Mouse (Mus musculus) liver, postnatal 0 days (tissue): ENCODE results near the gene Fam20b. TPM values are rescaled to one million over a fixed set of nuclear protein-coding genes. Genes with fewer than 3 reads are reported as not detected.
A peak's percentile ranks its signal among the peaks of the same experiment; 100 is the strongest.

ENCODE experiments used
- ATAC-seq: fragments of 200-750 bp; cut with Nextera tagmentation; 2 replicates; pipeline ENCODE4 v1.8.0; 2017; ENCODE audit warnings: mild to moderate bottlenecking, moderate library complexity
- DNase-seq: peaks from one replicate; pipeline ENCODE4 v3.0.0-alpha.2; 2016
- H3K27ac ChIP-seq: fragments of 300-500 bp; sonication (generic); 2 replicates; pipeline ENCODE4 v1.5.1; 2014; ENCODE audit warnings: antibody characterized with exemption, moderate library complexity, mild to moderate bottlenecking, low read depth
- H3K27me3 ChIP-seq: fragments of 300-500 bp; sonication (generic); 2 replicates; pipeline ENCODE4 v1.6.1; 2014; ENCODE audit warnings: low read length, control low read depth, mixed read lengths; ENCODE audit not compliant: insufficient read depth
- H3K36me3 ChIP-seq: fragments of 300-500 bp; sonication (generic); replicated peaks from 2 replicates; pipeline ENCODE4 v1.6.1; 2014; ENCODE audit warnings: mild to moderate bottlenecking, control low read depth, low read length, moderate library complexity, mixed read lengths; ENCODE audit not compliant: insufficient read depth
- H3K4me1 ChIP-seq: fragments of 300-500 bp; sonication (generic); 2 replicates; pipeline ENCODE4 v1.6.1; 2014; ENCODE audit warnings: antibody characterized with exemption, mild to moderate bottlenecking, control low read depth; ENCODE audit not compliant: insufficient read depth
- H3K4me2 ChIP-seq: fragments of 300-500 bp; sonication (generic); 2 replicates; pipeline ENCODE4 v1.6.1; 2014; ENCODE audit warnings: low read depth, mild to moderate bottlenecking, low read length, moderate library complexity, mixed read lengths
- H3K4me3 ChIP-seq: fragments of 300-500 bp; sonication (generic); 2 replicates; pipeline ENCODE4 v1.5.1; 2014; ENCODE audit warnings: low read depth, low read length
- H3K9ac ChIP-seq: fragments of 300-500 bp; sonication (generic); replicated peaks from 2 replicates; pipeline ENCODE4 v1.6.1; 2014; ENCODE audit warnings: mild to moderate bottlenecking, moderate library complexity
- H3K9me3 ChIP-seq: fragments of 300-500 bp; sonication (generic); 2 replicates; pipeline ENCODE4 v1.6.1; 2016; ENCODE audit warnings: mild to moderate bottlenecking, control low read depth, low read length, mixed read lengths
- CTCF ChIP-seq: sonication (generic); IDR thresholded peaks from 2 replicates; pipeline ENCODE4 v1.5.1; 2016; ENCODE audit warnings: antibody characterized with exemption, low read depth
- EP300 ChIP-seq: IDR thresholded peaks from 2 replicates; pipeline ENCODE4 v1.6.1; 2016; ENCODE audit warnings: antibody characterized with exemption, low read depth, mild to moderate bottlenecking
- WGBS: fragments of 180-500 bp; shearing (Covaris S2); extraction: QIAGEN DNeasy Blood & Tissue Kit; methylation state at CpG from one replicate; pipeline ENCODE4 v1.1.7; 2014; ENCODE audit not compliant: insufficient replicate concordance; 5-methylcytosine and 5-hydroxymethylcytosine counted together
- polyA plus RNA-seq: library from polyadenylated mRNA; unstranded; fragments of >200 nt; fragmentation: Nextera tagmentation; extraction: Ambion mirVana; gene quantifications from 2 replicates; pipeline ENCODE4 v1.2.1, GENCODE M21; 2015

Fam20b gene
- polyA plus RNA-seq, 1 experiment from 2014 or later = 6.0 TPM

DNA sequence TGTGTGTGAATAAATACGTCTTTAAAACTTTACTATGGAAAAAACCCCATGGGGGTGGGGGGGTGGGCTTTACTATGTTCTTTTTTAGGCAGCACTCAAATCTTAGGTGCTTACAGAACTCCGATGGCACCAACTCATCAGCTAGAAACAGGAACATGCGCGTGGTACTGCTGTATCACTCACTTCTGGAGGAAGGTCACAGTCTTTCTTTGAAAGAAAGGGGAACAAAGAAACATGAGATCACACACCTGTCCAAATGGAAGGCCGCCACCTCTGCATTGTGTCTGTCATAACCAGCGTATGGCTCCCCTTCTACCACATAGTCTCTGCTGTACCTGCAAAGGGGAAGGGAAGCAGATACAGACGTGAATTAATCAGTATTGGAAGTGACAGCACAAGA lies 16.7 kb downstream of the Fam20b start:
- peaks cover 47% of the 10 kb centered on the region for H3K36me3 ChIP-seq
- no peaks in the 10 kb centered on the region for H3K27me3 ChIP-seq
- ATAC-seq (no peak), DNase-seq (no peak)
- no peak overlapping the region for H3K9ac ChIP-seq
- no peaks in the 10 kb centered on the region for H3K9me3 ChIP-seq
- 77% methylated on average over 7 of the region's 7 CpGs for WGBS
- no peaks in the 10 kb centered on the region for H3K4me1 ChIP-seq
- no peak overlapping the region for H3K27ac ChIP-seq
- H3K4me2 ChIP-seq = no peak overlapping the region
- no peak for TF ChIP-seq CTCF
- no peak for TF ChIP-seq EP300
- H3K4me3 ChIP-seq = no peak overlapping the region

DNA sequence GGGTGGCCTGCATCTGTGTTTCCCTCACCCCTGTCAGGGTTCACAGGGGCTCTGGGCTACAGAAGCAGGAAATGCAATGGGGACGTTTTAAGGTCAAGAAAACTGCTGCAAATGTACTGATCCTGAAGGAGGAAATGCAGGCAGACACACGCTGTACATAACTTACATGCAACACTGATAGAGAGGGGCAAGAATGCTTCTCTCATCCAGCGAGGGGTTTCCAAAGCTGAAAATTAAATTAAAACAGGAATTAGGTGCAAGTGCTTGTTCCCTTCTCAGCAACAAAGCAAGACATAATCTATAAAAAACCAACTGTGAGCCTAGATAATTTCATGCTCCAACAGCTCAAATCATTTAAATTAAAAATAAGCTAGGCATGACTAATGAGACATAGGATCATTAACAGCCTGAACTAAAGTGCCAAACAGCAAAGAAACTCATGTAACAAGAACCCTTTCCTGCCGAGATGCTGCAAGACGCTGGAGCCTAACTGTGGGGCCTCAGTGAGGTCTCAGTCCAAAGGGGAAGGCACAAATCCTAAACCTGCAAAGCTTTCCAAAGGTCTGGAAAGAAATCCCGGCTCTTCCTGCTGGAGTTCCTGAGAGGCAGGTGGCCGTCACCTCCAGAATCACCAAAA lies 32.7 kb downstream of the Fam20b start:
- Histone ChIP-seq H3K4me1 (no peaks in the 10 kb centered on the region), H3K4me2 (no peak overlapping the region), H3K27me3 (no peaks in the 10 kb centered on the region), H3K9ac (no peak overlapping the region), H3K36me3 (peaks cover 57% of the 10 kb centered on the region), H3K27ac (no peak overlapping the region), H3K9me3 (no peaks in the 10 kb centered on the region), H3K4me3 (no peak overlapping the region)
- TF ChIP-seq EP300 (no peak), CTCF (no peak)
- ATAC-seq (no peak), DNase-seq (no peak)
- WGBS = 76% methylated on average over 7 of the region's 7 CpGs

DNA sequence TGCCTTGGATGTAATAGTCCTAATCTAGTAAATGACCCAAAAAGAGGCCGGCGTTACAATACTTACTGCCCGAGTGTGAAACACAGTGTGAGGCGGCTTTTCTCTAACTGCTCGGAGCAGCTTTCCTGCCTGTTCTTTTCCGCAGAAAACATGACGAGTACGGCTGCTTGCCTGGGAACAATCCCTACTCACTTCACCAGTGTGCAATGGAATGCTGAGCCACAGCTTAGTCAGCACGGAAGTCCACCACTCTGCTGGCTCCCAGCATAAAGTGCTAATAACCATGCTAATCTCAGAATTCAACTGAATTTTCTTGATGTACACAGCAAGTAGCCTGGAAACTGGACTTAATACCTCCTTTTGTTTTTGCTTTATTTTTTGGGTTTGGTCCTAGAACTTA lies 39.3 kb downstream of the Fam20b start:
- DNase-seq (no peak), ATAC-seq (no peak)
- TF ChIP-seq CTCF (no peak), EP300 (no peak)
- H3K9me3 ChIP-seq = no peaks in the 10 kb centered on the region
- H3K4me2 ChIP-seq = no peak overlapping the region
- H3K36me3 ChIP-seq = peaks cover 17% of the 10 kb centered on the region
- WGBS = 92% methylated on average over 9 of the region's 9 CpGs
- H3K9ac ChIP-seq = no peak overlapping the region
- no peaks in the 10 kb centered on the region for H3K27me3 ChIP-seq
- H3K4me3 ChIP-seq = no peak overlapping the region
- peaks cover 3% of the 10 kb centered on the region; the same call in 1 of the 2 replicates for H3K4me1 ChIP-seq
- no peak overlapping the region for H3K27ac ChIP-seq

DNA sequence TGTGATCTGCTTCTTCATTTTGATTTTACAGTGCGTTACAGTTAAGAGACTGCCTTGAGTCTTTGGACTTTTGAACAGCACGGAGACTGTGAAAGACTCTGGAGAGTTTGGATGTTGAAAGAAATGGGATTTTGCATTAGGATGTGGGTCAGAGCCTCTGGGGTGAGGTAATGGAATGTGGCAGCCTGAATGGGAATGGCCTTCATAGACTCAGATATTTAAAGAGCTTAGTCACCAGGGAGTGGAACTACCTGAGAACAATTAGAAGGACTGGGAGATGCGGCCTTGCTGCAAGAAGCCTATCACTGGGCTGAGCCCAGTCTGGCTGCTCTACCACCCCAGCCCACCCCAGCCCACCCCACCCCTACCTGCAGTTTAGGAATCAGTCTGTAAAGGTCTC lies 41.7 kb downstream of the Fam20b start:
- H3K27me3 ChIP-seq = no peaks in the 10 kb centered on the region
- DNase-seq = no peak
- H3K4me2 ChIP-seq = no peak overlapping the region
- 88% methylated on average over 3 of the region's 3 CpGs for WGBS
- no peaks in the 10 kb centered on the region for H3K9me3 ChIP-seq
- H3K9ac ChIP-seq = no peak overlapping the region
- H3K4me1 ChIP-seq = peaks cover 8% of the 10 kb centered on the region; the same call in 1 of the 2 replicates
- no peak overlapping the region for H3K4me3 ChIP-seq
- peaks cover 9% of the 10 kb centered on the region; the same call in 1 of the 2 replicates for H3K36me3 ChIP-seq
- H3K27ac ChIP-seq = no peak overlapping the region
- ATAC-seq = no peak
- TF ChIP-seq CTCF = no peak
- TF ChIP-seq EP300 = no peak

DNA sequence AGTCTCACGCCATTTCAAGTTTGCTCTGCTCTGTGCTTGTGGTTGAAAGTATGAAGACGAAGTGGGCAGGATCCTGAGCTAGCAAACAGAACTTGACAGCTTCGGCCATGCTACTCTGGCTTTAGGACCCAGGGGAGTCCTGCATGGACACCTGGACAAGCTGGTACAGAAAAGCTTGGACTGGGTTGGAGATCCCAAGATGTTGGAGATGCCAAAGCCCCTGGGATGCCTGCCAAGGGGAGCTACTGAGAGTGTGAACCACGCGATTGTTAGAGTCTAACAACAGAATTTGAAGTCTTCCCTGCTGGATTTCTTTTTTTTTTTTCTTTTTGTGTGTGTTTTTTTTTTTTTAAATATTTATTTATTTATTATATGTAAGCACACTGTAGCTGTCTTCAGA lies 42.3 kb downstream of the Fam20b start:
- TF ChIP-seq CTCF = no peak
- no peak for TF ChIP-seq EP300
- no peak overlapping the region for H3K4me2 ChIP-seq
- no peak for DNase-seq
- H3K9me3 ChIP-seq = no peaks in the 10 kb centered on the region
- WGBS = 70% methylated on average over 5 of the region's 5 CpGs
- no peak overlapping the region for H3K27ac ChIP-seq
- H3K4me1 ChIP-seq = peaks cover 8% of the 10 kb centered on the region; the same call in 1 of the 2 replicates
- H3K27me3 ChIP-seq = no peaks in the 10 kb centered on the region
- H3K9ac ChIP-seq = 0 out of 2 replicates have a peak overlapping the region, but pooled peaks have one; percentile 6
- H3K36me3 ChIP-seq = peaks cover 9% of the 10 kb centered on the region; the same call in 1 of the 2 replicates
- ATAC-seq = no peak
- H3K4me3 ChIP-seq = no peak overlapping the region

DNA sequence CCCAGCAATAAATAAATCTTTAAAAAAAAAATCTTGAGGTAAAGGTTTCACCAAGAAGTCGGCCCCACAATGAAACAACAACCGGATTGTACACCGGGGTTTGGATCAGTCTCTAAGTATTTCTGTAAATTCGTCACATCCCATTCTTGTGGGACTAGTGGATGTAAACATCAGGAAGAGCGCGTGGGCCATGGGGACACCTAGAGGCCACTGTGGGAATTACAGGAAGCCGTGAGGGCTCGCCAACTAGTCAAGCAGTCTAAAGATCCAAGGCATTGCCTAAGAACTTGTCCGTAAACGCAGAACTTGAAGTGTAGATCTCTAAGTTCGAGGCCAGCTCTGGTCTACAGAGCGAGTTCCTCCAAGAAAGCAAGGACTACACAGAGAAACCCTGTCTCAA lies 42.7 kb downstream of the Fam20b start:
- Histone ChIP-seq H3K27me3 (no peaks in the 10 kb centered on the region), H3K4me3 (no peak overlapping the region), H3K9ac (0 out of 2 replicates have a peak overlapping the region, but pooled peaks have one; percentile 6), H3K27ac (no peak overlapping the region), H3K4me1 (peaks cover 8% of the 10 kb centered on the region; the same call in 1 of the 2 replicates), H3K4me2 (no peak overlapping the region), H3K9me3 (no peaks in the 10 kb centered on the region), H3K36me3 (peaks cover 9% of the 10 kb centered on the region; the same call in 1 of the 2 replicates)
- TF ChIP-seq EP300 (no peak), CTCF (peak; percentile 95)
- DNase-seq (peak; percentile 76), ATAC-seq (peak; percentile 24; the same call in 1 of the 2 replicates)
- 20% methylated on average over 12 of the region's 12 CpGs for WGBS
